In the genomic region with DNA sequence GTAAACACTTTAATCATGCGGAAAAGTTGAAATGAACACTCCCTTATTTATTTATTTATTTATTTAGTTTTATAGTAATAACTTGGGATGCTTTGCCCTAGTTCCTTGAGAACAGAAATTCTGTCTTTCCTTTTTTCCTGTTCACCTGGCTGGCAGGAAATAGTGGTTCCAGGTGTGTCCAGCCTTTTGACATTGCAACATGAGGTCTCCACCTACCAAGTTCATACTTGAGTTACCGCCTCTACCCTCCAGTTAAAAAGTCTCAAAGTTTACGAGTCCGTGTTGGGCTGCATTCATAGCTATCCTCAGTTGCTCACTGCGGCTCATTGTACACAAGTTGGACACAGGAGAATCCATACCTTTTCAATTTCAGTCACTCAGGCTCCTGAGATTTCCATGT, we compare ENCODE assay signal across 8 mouse cellular contexts. TPM values are rescaled to one million over a fixed set of nuclear protein-coding genes. Genes with fewer than 3 reads are reported as not detected.
DNase-seq lines count a peak whose midpoint lies in the region; ATAC-seq lines count a peak whose summit lies in the region.

No protein-coding gene starts in this region.

- peaks cover 17% of the 10 kb centered on the region for H3K4me1 ChIP-seq in lung, embryonic 15.5 days
- H3K4me1 ChIP-seq in forebrain, embryonic 12.5 days = peaks cover 16% of the 10 kb centered on the region
- H3K4me1 ChIP-seq in limb, embryonic 11.5 days (ENCODE audit: control insufficient read depth, insufficient read depth, low read length) = peaks cover 6% of the 10 kb centered on the region; the same call in 1 of the 2 replicates

- peak overlapping the region; percentile 80 for H3K4me2 ChIP-seq in lung, embryonic 15.5 days
- H3K4me2 ChIP-seq in forebrain, embryonic 12.5 days = peak overlapping the region; percentile 77
- peak overlapping the region; percentile 67 for H3K4me2 ChIP-seq in limb, embryonic 11.5 days (ENCODE audit: low read depth, severe bottlenecking)

- no peak for ATAC-seq in lung, embryonic 15.5 days (ENCODE audit: borderline replicate concordance, extremely low read depth, low FRiP score, low TSS enrichment)
- no peak for ATAC-seq in forebrain, embryonic 12.5 days (ENCODE audit: low FRiP score)
- no peak for ATAC-seq in limb, embryonic 11.5 days (ENCODE audit: insufficient number of reproducible peaks, low FRiP score, low TSS enrichment, low read depth)

- H3K9ac ChIP-seq in lung, embryonic 15.5 days = peak overlapping the region; percentile 69
- peak overlapping the region; percentile 82 for H3K9ac ChIP-seq in forebrain, embryonic 12.5 days
- H3K9ac ChIP-seq in limb, embryonic 11.5 days (ENCODE audit: low read length) = no peak overlapping the region

- H3K9me3 ChIP-seq in lung, embryonic 15.5 days = no peaks in the 10 kb centered on the region
- no peaks in the 10 kb centered on the region for H3K9me3 ChIP-seq in forebrain, embryonic 12.5 days
- H3K9me3 ChIP-seq in limb, embryonic 11.5 days (ENCODE audit: control insufficient read depth, low read length) = no peaks in the 10 kb centered on the region

- no peak for DNase-seq in lung, postnatal 10 days
- no peak for DNase-seq in limb, embryonic 11.5 days (ENCODE audit: low spot score)
- peak; percentile 19 for DNase-seq in splenic B cell, adult 2 months (ENCODE audit: low read depth, low spot score)
- DNase-seq in spleen, adult 18-20 months = no peak
- DNase-seq in urinary bladder, postnatal 4 days (ENCODE audit: low spot score in 2 of 2) = no peak
- DNase-seq in layer of hippocampus, adult 9-11 months = no peak

- WGBS in lung, embryonic 15.5 days = 27% methylated on average over 5 of the region's 5 CpGs
- WGBS in forebrain, embryonic 12.5 days = 38% methylated on average over 5 of the region's 5 CpGs
- WGBS in limb, embryonic 11.5 days = 34% methylated on average over 5 of the region's 5 CpGs

- H3K4me3 ChIP-seq in lung, embryonic 15.5 days = peak overlapping the region; percentile 62
- H3K4me3 ChIP-seq in forebrain, embryonic 12.5 days (replicated peaks) = peak overlapping the region; percentile 85
- peak overlapping the region; percentile 80 for H3K4me3 ChIP-seq in limb, embryonic 11.5 days (ENCODE audit: low read depth, low read length)

- H3K27ac ChIP-seq in lung, embryonic 15.5 days = no peak overlapping the region
- no peak overlapping the region for H3K27ac ChIP-seq in forebrain, embryonic 12.5 days
- H3K27ac ChIP-seq in limb, embryonic 11.5 days (replicated peaks; ENCODE audit: low read depth, low read length) = no peak overlapping the region

- H3K27me3 ChIP-seq in lung, embryonic 15.5 days = no peaks in the 10 kb centered on the region
- H3K27me3 ChIP-seq in forebrain, embryonic 12.5 days = no peaks in the 10 kb centered on the region
- H3K27me3 ChIP-seq in limb, embryonic 11.5 days (ENCODE audit: control insufficient read depth, insufficient read depth, low read length) = no peaks in the 10 kb centered on the region
- no peaks in the 10 kb centered on the region for H3K27me3 ChIP-seq in splenic B cell, adult 2 months (ENCODE audit: control insufficient read depth, insufficient read depth, low read length, poor library complexity, severe bottlenecking)

- peaks cover 2% of the 10 kb centered on the region for H3K36me3 ChIP-seq in lung, embryonic 15.5 days
- H3K36me3 ChIP-seq in forebrain, embryonic 12.5 days (replicated peaks) = peaks cover 3% of the 10 kb centered on the region; the same call in 1 of the 2 replicates
- no peaks in the 10 kb centered on the region for H3K36me3 ChIP-seq in limb, embryonic 11.5 days (ENCODE audit: control insufficient read depth, insufficient read depth, low read length)
- 0 out of 2 replicates have a peak, but pooled peaks cover 1% of the 10 kb centered on the region for H3K36me3 ChIP-seq in splenic B cell, adult 2 months (ENCODE audit: control insufficient read depth, insufficient read depth, low read length, poor library complexity, severe bottlenecking)

RNA-seq across cellular contexts. Expression of a gene that starts 0.8 kb away (rescaled TPM):
- polyA plus RNA-seq in lung, embryonic 15.5 days (2015; fragmentation: Nextera tagmentation; extraction: Ambion mirVana) = 20.0 and 20.8 TPM in 2 replicates
- polyA plus RNA-seq in forebrain, embryonic 12.5 days (2016; fragmentation: Nextera tagmentation; extraction: Ambion mirVana) = 19.9 and 23.8 TPM in 2 replicates
- 19.6 and 22.3 TPM in 2 replicates for polyA plus RNA-seq in limb, embryonic 11.5 days (2014; fragmentation: Nextera tagmentation; extraction: Ambion mirVana)
